Mouse (Mus musculus): ENCODE results near the gene Sidt1. TPM values are rescaled to one million over a fixed set of nuclear protein-coding genes. Genes with fewer than 3 reads are reported as not detected.

Gene Sidt1
- polyA plus RNA-seq (2014; fragmentation: Nextera tagmentation; extraction: Ambion mirVana): 10.6 and 12.0 TPM in 2 replicates

DNA sequence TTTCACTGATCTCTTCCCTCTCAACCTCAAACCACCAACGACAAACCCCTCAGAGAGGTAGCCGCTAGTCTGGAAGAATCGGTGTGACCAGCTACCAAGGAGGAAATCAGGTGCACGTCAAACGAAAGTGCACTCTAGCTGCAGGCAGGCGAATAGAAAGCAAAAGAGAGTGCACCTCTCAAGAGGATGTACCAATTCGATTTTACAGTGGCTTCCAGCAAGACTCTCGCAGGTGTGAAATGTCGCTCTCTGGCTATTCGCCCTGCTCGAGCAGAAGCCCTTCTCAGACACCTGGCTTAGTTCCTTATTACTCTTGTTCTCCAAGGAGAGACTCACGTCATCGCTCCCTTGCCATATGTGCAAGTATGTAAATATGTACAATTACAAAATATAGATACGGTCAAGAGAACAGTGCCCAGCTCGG lies at the start of gene Sidt1:
Gene Sidt1 (minus strand): TSS at position 336 of the 424 bp plus-strand sequence.
- Histone ChIP-seq H3K36me3 (ENCODE audit: control insufficient read depth, insufficient read depth, low read length) (no peaks in the 10 kb centered on the region), H3K9ac (replicated peaks; ENCODE audit: low read depth, low read length) (peak within 1 kb of the TSS; percentile 71), H3K4me3 (ENCODE audit: low read depth, low read length) (peak within 1 kb of the TSS; percentile 67), H3K4me2 (ENCODE audit: low read depth, low read length) (peak within 1 kb of the TSS; percentile 98), H3K27ac (ENCODE audit: low read depth, low read length) (no peak within 1 kb of the TSS), H3K9me3 (ENCODE audit: control insufficient read depth, low read length) (no peaks in the 10 kb centered on the region), H3K27me3 (ENCODE audit: control insufficient read depth, insufficient read depth, low read length) (peaks cover 3% of the 10 kb centered on the region; the same call in 1 of the 2 replicates), H3K4me1 (ENCODE audit: control insufficient read depth, insufficient read depth, low read length) (no peaks in the 10 kb centered on the region)
- 0 out of 2 replicates have a peak, but pooled peaks have one; percentile 5 for ATAC-seq (ENCODE audit: low read depth)
- 4% methylated on average over 15 of the region's 15 CpGs for WGBS

- Histone ChIP-seq H3K4me1 (ENCODE audit: control insufficient read depth, insufficient read depth, low read length) (no peaks in the 10 kb centered on the region), H3K36me3 (ENCODE audit: control insufficient read depth, insufficient read depth, low read length) (no peaks in the 10 kb centered on the region), H3K4me3 (ENCODE audit: low read depth, low read length) (no peak overlapping the region), H3K9me3 (ENCODE audit: control insufficient read depth, low read length) (no peaks in the 10 kb centered on the region), H3K27ac (ENCODE audit: low read depth, low read length) (no peak overlapping the region), H3K4me2 (ENCODE audit: low read depth, low read length) (no peak overlapping the region), H3K9ac (replicated peaks; ENCODE audit: low read depth, low read length) (no peak overlapping the region), H3K27me3 (ENCODE audit: control insufficient read depth, insufficient read depth, low read length) (no peaks in the 10 kb centered on the region)
- no peak; the same call in 1 of the 2 replicates for ATAC-seq (ENCODE audit: low read depth)
- WGBS: 8% methylated on average over 5 of the region's 5 CpGs
Measured at GRCm38 (mm10) chr16:44381578-44381977, 48.6 kb upstream of the Sidt1 start.

DNA sequence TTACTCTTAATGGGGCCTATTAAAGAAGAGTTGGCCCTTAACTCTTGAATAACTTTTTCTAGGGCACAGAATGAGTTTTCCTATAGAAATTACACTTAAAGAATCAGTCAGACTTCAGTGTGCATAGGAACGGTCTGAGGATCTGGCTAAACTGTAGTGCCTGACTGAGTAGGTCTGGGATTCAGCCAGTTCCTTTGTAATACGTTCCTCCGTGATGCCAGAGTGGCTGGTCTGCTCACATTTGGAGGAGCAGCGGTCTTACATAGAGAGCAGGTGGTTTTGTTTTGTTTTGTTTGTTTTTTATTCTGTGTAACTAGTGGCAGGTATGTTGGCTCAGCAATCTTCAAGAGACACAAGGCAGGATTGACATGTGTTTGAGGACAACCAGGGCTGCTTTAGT lies 47.0 kb upstream of the Sidt1 start:
- no peak for ATAC-seq (ENCODE audit: low read depth)
- Histone ChIP-seq H3K27ac (ENCODE audit: low read depth, low read length) (no peak overlapping the region), H3K9ac (replicated peaks; ENCODE audit: low read depth, low read length) (no peak overlapping the region), H3K4me2 (ENCODE audit: low read depth, low read length) (no peak overlapping the region), H3K9me3 (ENCODE audit: control insufficient read depth, low read length) (no peaks in the 10 kb centered on the region), H3K4me3 (ENCODE audit: low read depth, low read length) (no peak overlapping the region), H3K4me1 (ENCODE audit: control insufficient read depth, insufficient read depth, low read length) (no peaks in the 10 kb centered on the region), H3K36me3 (ENCODE audit: control insufficient read depth, insufficient read depth, low read length) (no peaks in the 10 kb centered on the region), H3K27me3 (ENCODE audit: control insufficient read depth, insufficient read depth, low read length) (no peaks in the 10 kb centered on the region)
- 59% methylated on average over 4 of the region's 4 CpGs for WGBS

DNA sequence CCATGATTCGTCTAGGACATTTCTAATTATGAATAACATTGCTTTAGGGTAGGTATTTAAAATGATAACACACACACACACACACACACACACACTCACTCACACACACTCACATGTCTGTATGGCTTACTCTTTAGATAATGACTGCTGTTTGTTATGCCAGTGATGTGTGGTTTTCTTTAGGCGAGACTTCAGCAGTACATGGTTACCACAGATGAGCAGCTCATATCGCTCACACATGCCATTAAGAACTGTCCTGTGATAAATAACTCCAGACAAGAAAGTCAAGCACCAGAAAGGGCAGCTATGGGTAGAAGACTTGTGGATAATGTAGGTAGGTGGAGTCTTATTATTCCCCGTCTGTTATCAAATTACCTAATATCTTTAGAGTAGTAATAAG lies 42.5 kb upstream of the Sidt1 start:
- Histone ChIP-seq H3K9me3 (ENCODE audit: control insufficient read depth, low read length) (no peaks in the 10 kb centered on the region), H3K4me2 (ENCODE audit: low read depth, low read length) (no peak overlapping the region), H3K4me3 (ENCODE audit: low read depth, low read length) (no peak overlapping the region), H3K27ac (ENCODE audit: low read depth, low read length) (no peak overlapping the region), H3K27me3 (ENCODE audit: control insufficient read depth, insufficient read depth, low read length) (no peaks in the 10 kb centered on the region), H3K9ac (replicated peaks; ENCODE audit: low read depth, low read length) (no peak overlapping the region), H3K4me1 (ENCODE audit: control insufficient read depth, insufficient read depth, low read length) (no peaks in the 10 kb centered on the region), H3K36me3 (ENCODE audit: control insufficient read depth, insufficient read depth, low read length) (no peaks in the 10 kb centered on the region)
- 91% methylated on average over 4 of the region's 4 CpGs for WGBS
- ATAC-seq (ENCODE audit: low read depth): no peak

DNA sequence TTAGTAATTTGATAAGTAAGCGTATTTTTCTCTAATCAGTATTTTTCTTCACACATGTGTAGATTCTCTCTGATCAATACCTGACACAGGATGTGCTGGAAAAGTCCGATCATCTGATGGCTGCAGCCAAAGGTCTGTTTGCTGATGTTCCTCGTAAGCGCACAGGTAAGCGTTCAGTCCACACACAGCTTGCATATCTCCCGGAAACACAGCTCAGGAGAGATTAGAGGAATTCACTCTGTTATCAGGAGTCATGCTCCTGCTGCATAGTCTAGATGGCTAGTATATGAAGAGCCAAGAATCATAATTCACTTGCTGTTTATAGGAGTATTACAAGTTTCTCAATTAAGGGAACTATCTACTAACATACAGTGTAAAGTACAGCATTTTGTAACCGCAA lies 32.5 kb upstream of the Sidt1 start:
- H3K27me3 ChIP-seq (ENCODE audit: control insufficient read depth, insufficient read depth, low read length): no peaks in the 10 kb centered on the region

DNA sequence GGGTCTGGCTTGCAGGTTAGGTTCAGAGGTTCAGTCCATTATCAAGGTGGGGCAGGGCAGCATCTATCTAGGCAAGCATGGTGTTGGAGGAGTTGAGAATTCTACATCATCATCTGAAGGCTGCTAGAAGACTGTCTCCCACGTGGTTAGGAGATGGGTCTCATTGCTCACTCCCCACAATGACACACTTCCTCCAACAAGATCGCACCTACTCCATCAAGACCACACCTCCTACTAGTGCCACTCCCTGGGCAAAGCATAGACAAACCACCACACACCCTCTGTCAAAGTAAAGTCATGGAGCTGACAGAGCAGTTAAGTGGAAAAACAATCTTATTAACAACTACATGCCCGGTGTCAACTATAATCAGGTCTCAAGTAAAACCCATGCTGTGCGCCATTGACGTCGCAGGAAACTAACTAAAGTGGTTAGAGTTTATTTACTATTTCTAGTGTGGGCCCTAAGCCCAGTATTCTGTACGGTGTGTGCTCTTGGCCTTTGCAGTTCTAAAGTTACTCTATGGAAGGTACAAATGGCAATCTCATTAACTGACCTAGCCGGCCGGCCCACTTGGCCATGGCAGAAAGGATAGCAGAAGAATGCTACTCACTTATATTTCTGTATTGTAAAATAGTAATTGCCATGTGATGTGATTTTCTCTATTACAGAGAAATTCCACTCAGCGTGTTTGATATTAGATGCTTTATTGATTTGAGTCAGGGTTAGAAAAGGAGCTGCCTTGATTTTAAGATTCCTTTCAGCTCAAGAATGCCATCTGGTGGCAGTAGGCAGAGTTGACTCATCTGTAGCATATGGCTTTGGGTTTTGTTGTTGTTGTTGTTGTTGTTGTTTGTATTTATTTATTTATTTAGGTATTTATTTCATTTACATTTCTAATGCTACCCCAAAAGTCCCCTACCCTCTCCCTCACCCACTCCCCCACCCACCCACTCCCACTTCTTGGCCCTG lies 29.2 kb upstream of the Sidt1 start:
- Histone ChIP-seq H3K36me3 (ENCODE audit: control insufficient read depth, insufficient read depth, low read length) (no peaks in the 10 kb centered on the region), H3K27me3 (ENCODE audit: control insufficient read depth, insufficient read depth, low read length) (no peaks in the 10 kb centered on the region), H3K27ac (ENCODE audit: low read depth, low read length) (no peak overlapping the region), H3K4me2 (ENCODE audit: low read depth, low read length) (no peak overlapping the region), H3K9me3 (ENCODE audit: control insufficient read depth, low read length) (no peaks in the 10 kb centered on the region), H3K9ac (replicated peaks; ENCODE audit: low read depth, low read length) (no peak overlapping the region), H3K4me1 (ENCODE audit: control insufficient read depth, insufficient read depth, low read length) (no peaks in the 10 kb centered on the region), H3K4me3 (ENCODE audit: low read depth, low read length) (no peak overlapping the region)
- 0 out of 2 replicates have a peak, but pooled peaks have one; percentile 49 for ATAC-seq (ENCODE audit: low read depth)
- WGBS: 91% methylated on average over 10 of the region's 10 CpGs

More for the DNA sequence above, 32.5 kb upstream of the Sidt1 start:
- no peak for ATAC-seq (ENCODE audit: low read depth)
- Histone ChIP-seq H3K9ac (replicated peaks; ENCODE audit: low read depth, low read length) (no peak overlapping the region), H3K9me3 (ENCODE audit: control insufficient read depth, low read length) (no peaks in the 10 kb centered on the region), H3K36me3 (ENCODE audit: control insufficient read depth, insufficient read depth, low read length) (no peaks in the 10 kb centered on the region), H3K4me2 (ENCODE audit: low read depth, low read length) (no peak overlapping the region), H3K27ac (ENCODE audit: low read depth, low read length) (no peak overlapping the region), H3K4me3 (ENCODE audit: low read depth, low read length) (no peak overlapping the region), H3K4me1 (ENCODE audit: control insufficient read depth, insufficient read depth, low read length) (no peaks in the 10 kb centered on the region)
- WGBS: 96% methylated on average over 7 of the region's 7 CpGs

DNA sequence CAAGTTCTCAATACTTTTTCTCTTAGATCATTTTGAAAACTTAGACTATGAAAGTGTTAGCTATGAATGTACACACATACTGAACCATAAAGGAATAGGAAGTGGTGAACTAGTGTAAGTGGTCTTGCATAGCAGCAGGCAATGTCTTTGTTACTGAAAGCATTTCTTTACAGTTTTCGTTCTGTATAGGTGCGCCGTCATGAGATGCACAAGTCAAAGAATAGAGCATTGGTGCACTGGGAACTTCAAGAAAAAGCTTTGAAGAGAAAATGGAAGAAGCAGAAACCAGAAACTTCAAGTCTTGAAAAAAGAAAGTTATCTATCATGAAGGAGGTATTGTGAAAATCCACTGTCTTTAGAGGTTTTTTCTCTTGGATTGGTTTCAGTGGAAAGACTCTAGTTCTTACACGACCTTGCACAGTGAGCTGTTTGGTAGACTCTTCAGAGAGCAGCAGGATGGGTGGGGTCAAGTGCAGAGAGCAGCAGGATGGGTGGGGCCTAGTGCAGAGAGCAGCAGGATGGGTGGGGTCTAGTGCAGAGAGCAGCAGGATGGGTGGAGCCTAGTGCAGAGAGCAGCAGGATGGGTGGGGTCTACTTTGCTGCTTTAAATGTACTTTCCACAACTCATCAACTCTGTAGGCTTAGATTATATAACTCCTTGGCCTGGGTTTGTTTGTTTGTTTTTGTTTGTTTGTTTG lies 24.7 kb upstream of the Sidt1 start:
- ATAC-seq (ENCODE audit: low read depth): no peak
- 76% methylated on average over 4 of the region's 4 CpGs for WGBS
- H3K27ac ChIP-seq (ENCODE audit: low read depth, low read length): no peak overlapping the region
- no peaks in the 10 kb centered on the region for H3K27me3 ChIP-seq (ENCODE audit: control insufficient read depth, insufficient read depth, low read length)
- no peak overlapping the region for H3K4me2 ChIP-seq (ENCODE audit: low read depth, low read length)
- no peak overlapping the region for H3K9ac ChIP-seq (replicated peaks; ENCODE audit: low read depth, low read length)
- H3K4me1 ChIP-seq (ENCODE audit: control insufficient read depth, insufficient read depth, low read length): no peaks in the 10 kb centered on the region
- H3K4me3 ChIP-seq (ENCODE audit: low read depth, low read length): no peak overlapping the region
- no peaks in the 10 kb centered on the region for H3K36me3 ChIP-seq (ENCODE audit: control insufficient read depth, insufficient read depth, low read length)
- no peaks in the 10 kb centered on the region for H3K9me3 ChIP-seq (ENCODE audit: control insufficient read depth, low read length)

- H3K4me1 ChIP-seq (ENCODE audit: control insufficient read depth, insufficient read depth, low read length): no peaks in the 10 kb centered on the region
- H3K4me3 ChIP-seq (ENCODE audit: low read depth, low read length): no peak overlapping the region
- no peak overlapping the region for H3K4me2 ChIP-seq (ENCODE audit: low read depth, low read length)
- no peak overlapping the region for H3K27ac ChIP-seq (ENCODE audit: low read depth, low read length)
- ATAC-seq (ENCODE audit: low read depth): no peak
- no peaks in the 10 kb centered on the region for H3K36me3 ChIP-seq (ENCODE audit: control insufficient read depth, insufficient read depth, low read length)
- no peak overlapping the region for H3K9ac ChIP-seq (replicated peaks; ENCODE audit: low read depth, low read length)
- no peaks in the 10 kb centered on the region for H3K27me3 ChIP-seq (ENCODE audit: control insufficient read depth, insufficient read depth, low read length)
- no peaks in the 10 kb centered on the region for H3K9me3 ChIP-seq (ENCODE audit: control insufficient read depth, low read length)
- 80% methylated on average over 7 of the region's 7 CpGs for WGBS
Measured at GRCm38 (mm10) chr16:44356291-44356690, 23.3 kb upstream of the Sidt1 start.

Measured in neural tube, embryonic 14.5 days (tissue).